Mouse (Mus musculus) spleen, adult 2 months (tissue): ENCODE data around the gene Rreb1. TPM values are rescaled to one million over a fixed set of nuclear protein-coding genes. Genes with fewer than 3 reads are reported as not detected.

Experiments
- DNase-seq, 2 experiments: peaks; one replicate each; pipeline versions ENCODE4 v3.0.0 to v3.0.0-alpha.2; 2012 to 2021; ENCODE audit warnings: low spot score in 2 of 2, low read depth in 1 of 2
- H3K27ac ChIP-seq: fragments of 200-500 bp; 2 replicates; pipeline ENCODE4 v1.5.1; 2012; ENCODE audit warnings: low read length, inconsistent platforms; ENCODE audit not compliant: insufficient read depth
- H3K27me3 ChIP-seq: fragments of 200-500 bp; 2 replicates; pipeline ENCODE4 v1.6.1; 2012; ENCODE audit warnings: mild to moderate bottlenecking, moderate library complexity, low read length, inconsistent platforms; ENCODE audit not compliant: control insufficient read depth, insufficient read depth
- H3K36me3 ChIP-seq: fragments of 200-500 bp; 2 replicates; pipeline ENCODE4 v1.6.1; 2012; ENCODE audit warnings: mild to moderate bottlenecking, low read length, inconsistent platforms; ENCODE audit not compliant: control insufficient read depth, insufficient read depth
- H3K4me1 ChIP-seq: fragments of 200-500 bp; 2 replicates; pipeline ENCODE4 v1.6.1; 2011; ENCODE audit warnings: inconsistent platforms; ENCODE audit not compliant: control insufficient read depth, insufficient read depth, insufficient read length
- H3K4me3 ChIP-seq: fragments of 200-500 bp; 2 replicates; pipeline ENCODE4 v1.5.1; 2011; ENCODE audit warnings: mild to moderate bottlenecking, inconsistent platforms; ENCODE audit not compliant: insufficient read depth, insufficient read length; ENCODE audit errors: extremely low read depth
- CTCF ChIP-seq: fragments of 200-500 bp; IDR thresholded peaks from 2 replicates; pipeline ENCODE4 v1.5.1; 2011; ENCODE audit warnings: mild to moderate bottlenecking, inconsistent platforms; ENCODE audit not compliant: insufficient read depth, insufficient read length, insufficient replicate concordance; ENCODE audit errors: extremely low read depth
- POLR2A ChIP-seq: fragments of 200-500 bp; IDR thresholded peaks from 2 replicates; pipeline ENCODE4 v1.6.1; 2011; ENCODE audit warnings: low read depth, low read length, inconsistent platforms
- WGBS: fragments of 180-500 bp; shearing (Covaris S2); methylation state at CpG from one replicate; pipeline ENCODE4 v1.1.7; 2018; 5-methylcytosine and 5-hydroxymethylcytosine counted together
- polyA plus RNA-seq: library from polyadenylated mRNA; depleted of rRNA; stranded (reverse); fragments of >200 nt; gene quantifications from 2 replicates; pipeline ENCODE4 v1.2.3, GENCODE M21; 2012; rRNA removed

Gene Rreb1
- 15.5 and 20.2 TPM in 2 replicates for polyA plus RNA-seq

GRCm38 (mm10) chr13:37778147-37778593, at the start of gene Rreb1:
Rreb1 (plus strand) TSS chr13:37778400.
- H3K36me3 ChIP-seq: no peaks in the 10 kb centered on the region
- H3K4me1 ChIP-seq: peaks cover 6% of the 10 kb centered on the region; the same call in 1 of the 2 replicates
- TF ChIP-seq CTCF: no peak
- no peak for TF ChIP-seq POLR2A
- peak within 1 kb of the TSS; percentile 43 for H3K27ac ChIP-seq
- DNase-seq: peak in 1 of 2 experiments; percentile 24
- H3K27me3 ChIP-seq: no peaks in the 10 kb centered on the region; the same call in 1 of the 2 replicates
- peak within 1 kb of the TSS; percentile 63 for H3K4me3 ChIP-seq
- 1% methylated on average over 37 of the region's 37 CpGs for WGBS

GRCm38 (mm10) chr13:37728551-37728950, 49.6 kb upstream of the Rreb1 start:
- WGBS: 93% methylated on average over 7 of the region's 7 CpGs
- Histone ChIP-seq H3K4me3 (no peak overlapping the region), H3K27ac (no peak overlapping the region), H3K27me3 (no peaks in the 10 kb centered on the region), H3K4me1 (no peaks in the 10 kb centered on the region), H3K36me3 (no peaks in the 10 kb centered on the region)
- no peak for DNase-seq
- TF ChIP-seq CTCF (no peak), POLR2A (no peak)

GRCm38 (mm10) chr13:37731914-37732693, 46.1 kb upstream of the Rreb1 start:
- WGBS: 90% methylated on average over 12 of the region's 12 CpGs
- Histone ChIP-seq H3K4me3 (no peak overlapping the region), H3K4me1 (no peaks in the 10 kb centered on the region), H3K27ac (no peak overlapping the region), H3K27me3 (no peaks in the 10 kb centered on the region), H3K36me3 (no peaks in the 10 kb centered on the region)
- no peak for DNase-seq
- TF ChIP-seq CTCF (no peak), POLR2A (no peak)

- no peak for DNase-seq
- Histone ChIP-seq H3K36me3 (no peaks in the 10 kb centered on the region), H3K27me3 (no peaks in the 10 kb centered on the region), H3K4me1 (no peaks in the 10 kb centered on the region), H3K27ac (no peak overlapping the region), H3K4me3 (no peak overlapping the region)
- TF ChIP-seq CTCF (no peak), POLR2A (no peak)
- 94% methylated on average over 11 of the region's 11 CpGs for WGBS
Observed at GRCm38 (mm10) chr13:37734501-37734900, 43.7 kb upstream of the Rreb1 start.

GRCm38 (mm10) chr13:37740111-37740510, 38.1 kb upstream of the Rreb1 start:
- DNase-seq: no peak
- Histone ChIP-seq H3K4me3 (no peak overlapping the region), H3K4me1 (peaks cover 8% of the 10 kb centered on the region; the same call in 1 of the 2 replicates), H3K36me3 (no peaks in the 10 kb centered on the region), H3K27ac (no peak overlapping the region), H3K27me3 (no peaks in the 10 kb centered on the region)
- TF ChIP-seq CTCF (no peak), POLR2A (no peak)
- 83% methylated on average over 5 of the region's 5 CpGs for WGBS

GRCm38 (mm10) chr13:37740752-37741151, 37.4 kb upstream of the Rreb1 start:
- Histone ChIP-seq H3K36me3 (no peaks in the 10 kb centered on the region), H3K27ac (no peak overlapping the region), H3K4me3 (no peak overlapping the region), H3K4me1 (peaks cover 8% of the 10 kb centered on the region; the same call in 1 of the 2 replicates), H3K27me3 (no peaks in the 10 kb centered on the region)
- no peak for TF ChIP-seq CTCF
- no peak for TF ChIP-seq POLR2A
- no peak for DNase-seq
- 8% methylated on average over 5 of the region's 5 CpGs for WGBS

GRCm38 (mm10) chr13:37742248-37742647, 36.0 kb upstream of the Rreb1 start:
- Histone ChIP-seq H3K4me1 (peaks cover 8% of the 10 kb centered on the region; the same call in 1 of the 2 replicates), H3K27ac (no peak overlapping the region), H3K27me3 (no peaks in the 10 kb centered on the region), H3K4me3 (no peak overlapping the region), H3K36me3 (no peaks in the 10 kb centered on the region)
- TF ChIP-seq CTCF (no peak), POLR2A (no peak)
- DNase-seq: no peak
- WGBS: 63% methylated on average over 4 of the region's 4 CpGs
